Mouse (Mus musculus): Measurements from ENCODE around the gene Gm45711.
"Not testable (repeated sequence)": the region's sequence is repeated elsewhere in the genome, so short reads cannot be mapped to it uniquely, and the experiment has no call there.

- not testable (repeated sequence) for TF ChIP-seq CTCF (IDR thresholded peaks at IDR 0.05; ENCODE audit: control insufficient read depth, insufficient read depth, low read length); POLR2A (IDR thresholded peaks at IDR 0.05; ENCODE audit: borderline replicate concordance, control insufficient read depth, low read depth, low read length)
Observed at GRCm38 (mm10) chr8:104264271-104264935, 45.5 kb downstream of the Gm45711 start.
